Mouse (Mus musculus): ENCODE measurements around the gene Msmp.
A peak's percentile ranks its signal among the peaks of the same experiment; 100 is the strongest.
"Not testable (repeated sequence)": the region's sequence is repeated elsewhere in the genome, so short reads cannot be mapped to it uniquely, and the experiment has no call there.

The Msmp gene

GRCm38 (mm10) chr4:43584444-43585416 is at the start of gene Msmp:
Gene Msmp (minus strand): TSS chr4:43584494.
- no peak for DNase-seq

- DNase-seq: no peak
These were observed 49.4 kb upstream of the Msmp start for GRCm38 (mm10) chr4:43633736-43634135.

GRCm38 (mm10) chr4:43633296-43633695 is 49.0 kb upstream of the Msmp start:
- no peak for DNase-seq

GRCm38 (mm10) chr4:43631956-43632920 is 47.9 kb upstream of the Msmp start:
- DNase-seq: peak; percentile 35

GRCm38 (mm10) chr4:43631046-43631955 is 47.0 kb upstream of the Msmp start, which contains the start of gene Npr2:
Gene Npr2 (plus strand): TSS chr4:43631935.
- DNase-seq: peak; percentile 46

- no peak for DNase-seq
These were observed 46.4 kb upstream of the Msmp start for GRCm38 (mm10) chr4:43630671-43631045.

- DNase-seq: peak; percentile 72
These were observed 45.8 kb upstream of the Msmp start for GRCm38 (mm10) chr4:43630030-43630581.

GRCm38 (mm10) chr4:43629106-43629817 is 45.0 kb upstream of the Msmp start:
- no peak for DNase-seq

GRCm38 (mm10) chr4:43620146-43620778 is 36.0 kb upstream of the Msmp start:
- no peak for DNase-seq

GRCm38 (mm10) chr4:43613060-43613730 is 28.9 kb upstream of the Msmp start:
- no peak for DNase-seq

- DNase-seq: no peak
These were observed 28.2 kb upstream of the Msmp start for GRCm38 (mm10) chr4:43612534-43612933.

GRCm38 (mm10) chr4:43604751-43605685 is 20.7 kb upstream of the Msmp start:
- no peak for DNase-seq

- no peak for DNase-seq
These were observed 19.8 kb upstream of the Msmp start for GRCm38 (mm10) chr4:43604099-43604498.

- no peak for DNase-seq
These were observed 16.1 kb upstream of the Msmp start for GRCm38 (mm10) chr4:43600195-43600934.

- DNase-seq: no peak
These were observed 14.5 kb upstream of the Msmp start for GRCm38 (mm10) chr4:43598650-43599380.

GRCm38 (mm10) chr4:43598200-43598599 is 13.9 kb upstream of the Msmp start:
- DNase-seq: no peak

- not testable (repeated sequence) for DNase-seq
These were observed 12.3 kb upstream of the Msmp start for GRCm38 (mm10) chr4:43596597-43596996.
